Mouse (Mus musculus) limb, embryonic 14.5 days (tissue): ENCODE measurements around the gene Phactr4. TPM values are rescaled to one million over a fixed set of nuclear protein-coding genes. Genes with fewer than 3 reads are reported as not detected.

Experiments used
- ATAC-seq: fragments of 200-750 bp; cut with Nextera tagmentation; 2 replicates; pipeline ENCODE4 v1.8.0; 2017; ENCODE audit warnings: low read depth, moderate number of reproducible peaks, moderate TSS enrichment; ENCODE audit not compliant: low FRiP score
- DNase-seq: peaks from one replicate; pipeline ENCODE4 v3.0.0-alpha.2; 2015; ENCODE audit warnings: low spot score
- H3K27ac ChIP-seq: fragments of 300-500 bp; sonication (generic); replicated peaks from 2 replicates; pipeline ENCODE4 v1.5.1; 2014; ENCODE audit warnings: low read depth, mild to moderate bottlenecking, low read length, moderate library complexity, mixed read lengths
- H3K27me3 ChIP-seq: fragments of 300-500 bp; sonication (generic); 2 replicates; pipeline ENCODE4 v1.6.1; 2014; ENCODE audit warnings: low read length, mixed read lengths; ENCODE audit not compliant: control insufficient read depth, insufficient read depth
- H3K36me3 ChIP-seq: fragments of 300-500 bp; sonication (generic); 2 replicates; pipeline ENCODE4 v1.6.1; 2014; ENCODE audit warnings: mild to moderate bottlenecking, low read length, moderate library complexity, mixed read lengths; ENCODE audit not compliant: control insufficient read depth, insufficient read depth
- H3K4me1 ChIP-seq: fragments of 300-500 bp; sonication (generic); 2 replicates; pipeline ENCODE4 v1.6.1; 2014; ENCODE audit warnings: antibody characterized with exemption, low read length, mixed read lengths; ENCODE audit not compliant: control insufficient read depth, insufficient read depth
- H3K4me2 ChIP-seq: fragments of 300-500 bp; sonication (generic); replicated peaks from 2 replicates; pipeline ENCODE4 v1.6.1; 2014; ENCODE audit warnings: low read depth, mild to moderate bottlenecking, low read length, moderate library complexity; ENCODE audit not compliant: severe bottlenecking
- H3K4me3 ChIP-seq: fragments of 300-500 bp; sonication (generic); replicated peaks from 2 replicates; pipeline ENCODE4 v1.5.1; 2014; ENCODE audit warnings: low read length
- H3K9ac ChIP-seq: fragments of 300-500 bp; sonication (generic); 2 replicates; pipeline ENCODE4 v1.6.1; 2014; ENCODE audit warnings: mild to moderate bottlenecking, low read depth, low read length, moderate library complexity; ENCODE audit not compliant: severe bottlenecking
- H3K9me3 ChIP-seq: fragments of 300-500 bp; sonication (generic); 2 replicates; pipeline ENCODE4 v1.6.1; 2016; ENCODE audit warnings: low read length; ENCODE audit not compliant: control insufficient read depth
- POLR2A ChIP-seq: fragments of 200-500 bp; IDR thresholded peaks from 2 replicates; pipeline ENCODE4 v1.8.0; 2012; ENCODE audit warnings: inconsistent platforms, mild to moderate bottlenecking, moderate library complexity, borderline replicate concordance; ENCODE audit not compliant: insufficient read depth, insufficient read length; ENCODE audit errors: extremely low read depth
- WGBS: fragments of 180-500 bp; shearing (Covaris S2); extraction: QIAGEN DNeasy Blood & Tissue Kit; methylation state at CpG from one replicate; pipeline ENCODE4 v1.1.7; 2014; 5-methylcytosine and 5-hydroxymethylcytosine counted together
- polyA plus RNA-seq, 2 experiments: library from polyadenylated mRNA; depleted of rRNA in 1 of 2; stranded (reverse) in 1 of 2; unstranded in 1 of 2; fragments of >200 nt; fragmentation: Nextera tagmentation in 1 of 2; extraction: Ambion mirVana in 1 of 2; gene quantifications; 2 replicates each; pipeline versions ENCODE4 v1.2.1 to v1.2.3; 2012 to 2014

Phactr4 gene
- polyA plus RNA-seq, 2 experiments: 23.6 to 26.9 TPM

DNA sequence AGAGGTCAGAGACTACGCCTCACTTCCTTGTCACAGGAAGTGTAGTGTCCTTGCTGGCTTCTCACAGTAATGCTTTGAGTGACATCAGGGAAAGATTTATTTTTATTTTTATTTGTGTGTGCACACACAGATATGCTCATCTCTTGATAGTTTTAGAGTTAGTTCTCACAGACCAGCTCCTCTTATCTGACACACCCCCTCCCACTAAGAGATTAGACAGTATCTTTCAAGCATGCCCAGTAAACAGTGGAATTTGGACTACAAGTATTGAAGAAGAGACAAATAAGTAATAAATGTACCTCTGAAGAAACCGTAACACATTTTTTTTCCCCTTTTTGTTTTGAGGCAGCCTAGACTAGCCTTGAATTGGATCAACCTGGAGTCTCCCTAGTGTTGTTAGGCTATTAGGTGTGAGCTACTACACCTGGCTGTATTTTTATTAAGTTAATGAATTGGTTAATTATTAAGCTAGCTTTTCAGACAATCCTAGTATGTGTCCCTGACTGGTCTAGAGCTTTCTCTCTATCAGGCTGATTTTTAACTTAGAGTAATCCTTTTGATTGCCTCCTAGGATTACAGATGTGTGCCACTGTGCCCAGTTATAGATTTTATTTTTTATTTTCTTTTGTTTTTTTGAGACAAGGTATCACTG lies 41.2 kb downstream of the Phactr4 start:
- TF ChIP-seq POLR2A: no peak
- no peak overlapping the region for H3K27ac ChIP-seq
- no peaks in the 10 kb centered on the region for H3K4me1 ChIP-seq
- peaks cover 46% of the 10 kb centered on the region for H3K36me3 ChIP-seq
- no peak overlapping the region for H3K4me2 ChIP-seq
- ATAC-seq: no peak
- H3K27me3 ChIP-seq: no peaks in the 10 kb centered on the region
- H3K4me3 ChIP-seq: no peak overlapping the region
- 96% methylated on average over 2 of the region's 2 CpGs for WGBS
- DNase-seq: no peak
- H3K9me3 ChIP-seq: no peaks in the 10 kb centered on the region
- no peak overlapping the region for H3K9ac ChIP-seq

DNA sequence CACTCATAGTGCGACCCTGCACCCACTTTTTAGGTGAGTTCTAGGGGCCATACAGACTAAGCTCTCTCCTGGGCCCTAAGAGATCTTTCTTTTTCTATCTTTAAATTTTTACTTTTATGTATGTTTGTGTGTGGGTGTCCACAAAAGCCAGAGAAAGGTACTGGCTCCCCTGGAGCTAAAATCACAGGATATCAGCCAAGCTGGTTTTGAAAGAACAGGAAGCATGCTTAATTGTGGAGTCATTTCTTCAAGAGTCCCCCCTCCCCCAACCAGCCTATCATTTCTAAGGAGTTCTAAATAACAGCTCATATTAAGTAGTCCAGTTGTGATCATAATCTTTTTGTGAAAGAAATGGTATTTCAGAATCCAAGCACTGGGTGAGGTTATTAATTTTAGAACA lies 48.5 kb downstream of the Phactr4 start:
- ATAC-seq (no peak), DNase-seq (no peak)
- no peak overlapping the region for H3K27ac ChIP-seq
- H3K4me3 ChIP-seq: no peak overlapping the region
- H3K27me3 ChIP-seq: no peaks in the 10 kb centered on the region
- H3K9ac ChIP-seq: no peak overlapping the region
- no peaks in the 10 kb centered on the region for H3K9me3 ChIP-seq
- 100% methylated on average over 1 of the region's 1 CpGs for WGBS
- H3K4me2 ChIP-seq: no peak overlapping the region
- H3K36me3 ChIP-seq: peaks cover 79% of the 10 kb centered on the region
- H3K4me1 ChIP-seq: no peaks in the 10 kb centered on the region
- TF ChIP-seq POLR2A: no peak

- no peak overlapping the region for H3K27ac ChIP-seq
- no peak for ATAC-seq
- no peak overlapping the region for H3K9ac ChIP-seq
- no peak overlapping the region for H3K4me2 ChIP-seq
- no peak for DNase-seq
- H3K9me3 ChIP-seq: no peaks in the 10 kb centered on the region
- no peak for TF ChIP-seq POLR2A
- no peaks in the 10 kb centered on the region for H3K27me3 ChIP-seq
- no peak overlapping the region for H3K4me3 ChIP-seq
- 87% methylated on average over 8 of the region's 8 CpGs for WGBS
- no peaks in the 10 kb centered on the region for H3K4me1 ChIP-seq
- H3K36me3 ChIP-seq: peaks cover 79% of the 10 kb centered on the region
Measured at GRCm38 (mm10) chr4:132369953-132370750, 52.1 kb downstream of the Phactr4 start.

- no peak for DNase-seq
- Histone ChIP-seq H3K36me3 (peaks cover 90% of the 10 kb centered on the region), H3K27ac (no peak overlapping the region), H3K4me2 (no peak overlapping the region), H3K9ac (no peak overlapping the region), H3K4me3 (no peak overlapping the region), H3K27me3 (no peaks in the 10 kb centered on the region), H3K4me1 (no peaks in the 10 kb centered on the region), H3K9me3 (no peaks in the 10 kb centered on the region)
- no peak for TF ChIP-seq POLR2A
- 88% methylated on average over 18 of the region's 18 CpGs for WGBS
- no peak for ATAC-seq
Measured at GRCm38 (mm10) chr4:132367480-132368201, 54.6 kb downstream of the Phactr4 start.

DNA sequence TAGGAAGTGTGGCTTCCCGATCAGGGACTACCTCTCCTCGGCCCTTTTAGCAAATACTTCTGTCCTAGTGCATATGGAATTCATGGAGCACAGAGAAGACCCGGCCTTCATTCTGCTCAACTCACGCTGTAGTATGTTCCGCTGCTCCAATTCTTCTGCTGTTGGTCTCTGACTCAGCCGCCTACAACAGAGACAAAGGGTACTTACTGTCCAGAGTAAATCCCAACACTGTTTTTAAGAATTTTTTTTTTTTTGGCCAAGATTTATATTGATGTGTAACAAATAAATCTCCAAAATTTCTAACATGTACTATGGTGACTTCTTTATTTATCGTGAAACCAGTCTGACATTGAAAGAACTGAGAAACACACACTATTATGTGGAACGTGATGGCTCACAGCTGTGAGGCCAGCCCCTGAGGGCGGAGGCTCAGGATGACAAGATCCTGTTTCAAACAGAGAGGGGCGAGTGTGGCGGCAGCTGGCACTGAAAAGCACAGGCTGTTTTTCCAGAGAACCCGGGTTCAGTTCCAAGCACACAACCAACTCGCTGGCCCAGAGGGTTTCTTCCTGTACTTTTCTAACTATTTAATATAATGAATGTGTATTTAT lies 56.7 kb downstream of the Phactr4 start:
- Histone ChIP-seq H3K4me1 (no peaks in the 10 kb centered on the region), H3K4me2 (no peak overlapping the region), H3K27ac (no peak overlapping the region), H3K27me3 (no peaks in the 10 kb centered on the region), H3K36me3 (peaks cover 86% of the 10 kb centered on the region), H3K9ac (no peak overlapping the region), H3K4me3 (no peak overlapping the region), H3K9me3 (no peaks in the 10 kb centered on the region)
- no peak for TF ChIP-seq POLR2A
- ATAC-seq (no peak), DNase-seq (no peak)
- whole genome bisulfite sequencing: 75% methylated on average over 13 of the region's 13 CpGs
